Mouse (Mus musculus) adrenal gland, adult 8-10 months (tissue): ENCODE data around the gene Spdl1. TPM values are rescaled to one million over a fixed set of nuclear protein-coding genes. Genes with fewer than 3 reads are reported as not detected.

Experiments used
- total RNA-seq, 4 experiments: library from RNA; stranded (reverse); gene quantifications; 2 replicates each; pipeline ENCODE4 v1.2.4; 2022

The Spdl1 gene
- total RNA-seq, 4 experiments from 2014 or later = 0.58 to 1.4 (median 0.72) TPM

Other genes with a start within 250 kb of the Spdl1 start
- 1 to 10 TPM; 2.8 to 6.6 (median 4.8) TPM for gene Dock2, start 49.7 kb downstream of the Spdl1 start, total RNA-seq